Mouse (Mus musculus) lung, postnatal 0 days (tissue): Measurements from ENCODE around the gene Csrp2. TPM values are rescaled to one million over a fixed set of nuclear protein-coding genes. Genes with fewer than 3 reads are reported as not detected.

Experiments
- ATAC-seq: fragments of 200-750 bp; cut with Nextera tagmentation; 2 replicates; pipeline ENCODE4 v1.8.0; 2017; ENCODE audit warnings: moderate library complexity
- DNase-seq: peaks from one replicate; pipeline ENCODE4 v3.0.0-alpha.2; 2016; ENCODE audit warnings: low spot score
- H3K27ac ChIP-seq: fragments of 300-500 bp; sonication (generic); 2 replicates; pipeline ENCODE4 v1.5.1; 2014; ENCODE audit warnings: antibody characterized with exemption, mild to moderate bottlenecking, low read length, mixed read lengths
- H3K27me3 ChIP-seq: fragments of 300-500 bp; sonication (generic); replicated peaks from 2 replicates; pipeline ENCODE4 v1.6.1; 2014; ENCODE audit warnings: low read length, mixed read lengths; ENCODE audit not compliant: insufficient read depth
- H3K36me3 ChIP-seq: fragments of 300-500 bp; sonication (generic); 2 replicates; pipeline ENCODE4 v1.6.1; 2014; ENCODE audit warnings: low read length, mixed read lengths; ENCODE audit not compliant: insufficient read depth
- H3K4me1 ChIP-seq: fragments of 300-500 bp; sonication (generic); 2 replicates; pipeline ENCODE4 v1.6.1; 2014; ENCODE audit warnings: antibody characterized with exemption, low read depth, low read length, mixed read lengths; ENCODE audit not compliant: insufficient read depth
- H3K4me2 ChIP-seq: fragments of 300-500 bp; sonication (generic); replicated peaks from 2 replicates; pipeline ENCODE4 v1.6.1; 2014; ENCODE audit warnings: low read depth, mild to moderate bottlenecking, low read length, moderate library complexity, mixed read lengths
- H3K4me3 ChIP-seq: fragments of 300-500 bp; sonication (generic); 2 replicates; pipeline ENCODE4 v1.5.1; 2014; ENCODE audit warnings: low read depth, low read length
- H3K9ac ChIP-seq: fragments of 300-500 bp; sonication (generic); replicated peaks from 2 replicates; pipeline ENCODE4 v1.6.1; 2014; ENCODE audit warnings: low read depth, mild to moderate bottlenecking
- H3K9me3 ChIP-seq: fragments of 300-500 bp; sonication (generic); 2 replicates; pipeline ENCODE4 v1.6.1; 2016; ENCODE audit warnings: low read length, mixed read lengths
- CTCF ChIP-seq: IDR thresholded peaks from 2 replicates; pipeline ENCODE4 v1.5.1; 2016; ENCODE audit warnings: antibody characterized with exemption, mild to moderate bottlenecking
- EP300 ChIP-seq: IDR thresholded peaks from 2 replicates; pipeline ENCODE4 v1.6.1; 2016; ENCODE audit warnings: antibody characterized with exemption, mild to moderate bottlenecking, control low read depth
- WGBS: fragments of 180-500 bp; shearing (Covaris S2); extraction: QIAGEN DNeasy Blood & Tissue Kit; methylation state at CpG from one replicate; pipeline ENCODE4 v1.1.7; 2014; 5-methylcytosine and 5-hydroxymethylcytosine counted together
- polyA plus RNA-seq: library from polyadenylated mRNA; unstranded; fragments of >200 nt; fragmentation: Nextera tagmentation; extraction: Ambion mirVana; gene quantifications from 2 replicates; pipeline ENCODE4 v1.2.1, GENCODE M21; 2015

Csrp2 gene
- polyA plus RNA-seq, 1 experiment from 2014 or later: 131 TPM

- no peak for ATAC-seq
- TF ChIP-seq EP300 (no peak), CTCF (no peak)
- WGBS: 89% methylated on average over 11 of the region's 11 CpGs
These were observed 24.6 kb downstream of the Csrp2 start for GRCm38 (mm10) chr10:110944175-110944574.

GRCm38 (mm10) chr10:110945966-110946365, 26.4 kb downstream of the Csrp2 start:
- TF ChIP-seq EP300: no peak
- no peak for TF ChIP-seq CTCF
- H3K4me3 ChIP-seq: no peak overlapping the region
- no peak overlapping the region for H3K4me2 ChIP-seq
- WGBS: 78% methylated on average over 12 of the region's 12 CpGs
- ATAC-seq: no peak
- no peak for DNase-seq
- no peaks in the 10 kb centered on the region for H3K27me3 ChIP-seq
- H3K9me3 ChIP-seq: no peaks in the 10 kb centered on the region
- no peaks in the 10 kb centered on the region; the same call in 1 of the 2 replicates for H3K36me3 ChIP-seq
- H3K27ac ChIP-seq: no peak overlapping the region
- H3K4me1 ChIP-seq: no peaks in the 10 kb centered on the region; the same call in 1 of the 2 replicates
- H3K9ac ChIP-seq: no peak overlapping the region

More at GRCm38 (mm10) chr10:110944175-110944574, 24.6 kb downstream of the Csrp2 start:
- no peak for DNase-seq
- no peak overlapping the region for H3K4me2 ChIP-seq
- H3K27ac ChIP-seq: no peak overlapping the region
- H3K9me3 ChIP-seq: no peaks in the 10 kb centered on the region
- no peaks in the 10 kb centered on the region; the same call in 1 of the 2 replicates for H3K36me3 ChIP-seq
- no peak overlapping the region for H3K4me3 ChIP-seq
- no peaks in the 10 kb centered on the region for H3K27me3 ChIP-seq
- H3K9ac ChIP-seq: no peak overlapping the region
- H3K4me1 ChIP-seq: no peaks in the 10 kb centered on the region; the same call in 1 of the 2 replicates

DNA sequence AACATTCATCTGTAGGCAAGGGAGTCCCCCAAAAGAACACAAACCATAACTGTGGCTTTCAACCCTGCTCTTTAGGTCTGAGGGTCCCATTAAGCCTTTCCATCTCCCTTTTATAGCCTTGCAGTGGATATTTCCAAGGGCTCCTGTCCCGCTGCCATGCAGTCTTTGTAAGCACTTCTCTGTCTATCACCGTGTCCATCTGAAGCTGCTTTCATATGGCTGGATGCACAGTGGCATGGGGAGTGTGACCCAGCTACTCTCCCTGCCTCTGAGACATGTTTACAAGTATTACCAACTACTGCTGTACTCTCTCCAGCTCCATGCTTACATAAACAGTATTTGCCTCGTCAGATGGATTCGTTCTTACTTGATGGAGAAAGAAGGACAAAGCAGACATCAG, 28.0 kb downstream of the Csrp2 start:
- Histone ChIP-seq H3K9me3 (no peaks in the 10 kb centered on the region), H3K27ac (no peak overlapping the region), H3K9ac (no peak overlapping the region), H3K27me3 (no peaks in the 10 kb centered on the region), H3K36me3 (no peaks in the 10 kb centered on the region), H3K4me3 (no peak overlapping the region), H3K4me2 (no peak overlapping the region), H3K4me1 (no peaks in the 10 kb centered on the region)
- TF ChIP-seq EP300 (no peak), CTCF (no peak)
- WGBS: 79% methylated on average over 4 of the region's 4 CpGs
- DNase-seq (no peak), ATAC-seq (no peak)

- TF ChIP-seq EP300: no peak
- TF ChIP-seq CTCF: no peak
- Histone ChIP-seq H3K27ac (no peak overlapping the region), H3K4me1 (no peaks in the 10 kb centered on the region), H3K9me3 (no peaks in the 10 kb centered on the region), H3K4me2 (no peak overlapping the region), H3K36me3 (peaks cover 8% of the 10 kb centered on the region; the same call in 1 of the 2 replicates), H3K27me3 (no peaks in the 10 kb centered on the region), H3K9ac (no peak overlapping the region), H3K4me3 (no peak overlapping the region)
- ATAC-seq (no peak), DNase-seq (no peak)
- 83% methylated on average over 1 of the region's 1 CpGs for WGBS
These were observed 31.5 kb downstream of the Csrp2 start for GRCm38 (mm10) chr10:110951112-110951511.

- ATAC-seq: no peak
- no peak for TF ChIP-seq EP300
- TF ChIP-seq CTCF: no peak
- H3K27ac ChIP-seq: no peak overlapping the region
- no peaks in the 10 kb centered on the region for H3K27me3 ChIP-seq
- no peaks in the 10 kb centered on the region for H3K9me3 ChIP-seq
- H3K36me3 ChIP-seq: peaks cover 8% of the 10 kb centered on the region; the same call in 1 of the 2 replicates
- H3K4me3 ChIP-seq: no peak overlapping the region
- 72% methylated on average over 4 of the region's 4 CpGs for WGBS
- DNase-seq: no peak
- H3K4me2 ChIP-seq: no peak overlapping the region
- no peaks in the 10 kb centered on the region for H3K4me1 ChIP-seq
- H3K9ac ChIP-seq: no peak overlapping the region
These were observed 32.2 kb downstream of the Csrp2 start for GRCm38 (mm10) chr10:110951748-110952147.

DNA sequence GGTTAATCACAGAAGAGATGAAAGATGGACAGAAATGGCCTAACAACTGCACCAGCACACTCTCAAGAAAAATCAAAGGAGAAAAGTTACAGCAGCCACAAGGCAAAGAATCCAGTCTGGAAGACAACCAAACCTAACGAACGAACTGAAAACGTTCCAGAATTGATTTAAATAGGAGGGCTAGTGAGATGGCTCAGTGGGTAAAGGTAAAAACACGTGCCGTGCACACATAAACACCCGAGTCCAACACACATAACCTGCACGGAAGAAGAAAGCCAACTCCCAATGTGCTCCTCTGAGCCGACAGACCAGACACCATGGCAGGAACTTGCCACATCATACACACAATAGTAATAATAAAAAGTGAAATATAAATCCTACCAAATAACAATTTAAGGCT, 32.7 kb downstream of the Csrp2 start:
- WGBS: 78% methylated on average over 8 of the region's 8 CpGs
- Histone ChIP-seq H3K4me2 (no peak overlapping the region), H3K36me3 (peaks cover 8% of the 10 kb centered on the region; the same call in 1 of the 2 replicates), H3K27me3 (no peaks in the 10 kb centered on the region), H3K4me3 (no peak overlapping the region), H3K9me3 (no peaks in the 10 kb centered on the region), H3K27ac (no peak overlapping the region), H3K9ac (no peak overlapping the region), H3K4me1 (no peaks in the 10 kb centered on the region)
- ATAC-seq (no peak), DNase-seq (no peak)
- TF ChIP-seq CTCF (no peak), EP300 (no peak)

GRCm38 (mm10) chr10:110952937-110953451, 33.4 kb downstream of the Csrp2 start:
- H3K27me3 ChIP-seq: no peaks in the 10 kb centered on the region

More at GRCm38 (mm10) chr10:110952937-110953451, 33.4 kb downstream of the Csrp2 start:
- H3K4me2 ChIP-seq: no peak overlapping the region
- peaks cover 10% of the 10 kb centered on the region; the same call in 1 of the 2 replicates for H3K36me3 ChIP-seq
- 0 out of 2 replicates have a peak overlapping the region, but pooled peaks have one; percentile 27 for H3K27ac ChIP-seq
- H3K9me3 ChIP-seq: no peaks in the 10 kb centered on the region
- H3K9ac ChIP-seq: no peak overlapping the region
- no peaks in the 10 kb centered on the region for H3K4me1 ChIP-seq
- peak; percentile 94 for DNase-seq
- no peak overlapping the region for H3K4me3 ChIP-seq
- ATAC-seq: peak; percentile 96
- WGBS: 49% methylated on average over 9 of the region's 9 CpGs
- no peak for TF ChIP-seq CTCF
- no peak for TF ChIP-seq EP300
